Mouse (Mus musculus) cortical plate, adult 2 months (tissue): ENCODE results near the gene Tex261.

ENCODE experiments used
- CTCF ChIP-seq: fragments of 200-500 bp; IDR thresholded peaks from 2 replicates; pipeline ENCODE4 v1.5.1; 2011; ENCODE audit warnings: mild to moderate bottlenecking, control low read depth, low read length; ENCODE audit not compliant: insufficient read depth; ENCODE audit errors: extremely low read depth
- POLR2A ChIP-seq: fragments of 200-500 bp; IDR thresholded peaks from 2 replicates; pipeline ENCODE4 v1.6.1; 2011; ENCODE audit warnings: mild to moderate bottlenecking, low read length, control low read depth; ENCODE audit not compliant: insufficient read depth; ENCODE audit errors: extremely low read depth

DNA sequence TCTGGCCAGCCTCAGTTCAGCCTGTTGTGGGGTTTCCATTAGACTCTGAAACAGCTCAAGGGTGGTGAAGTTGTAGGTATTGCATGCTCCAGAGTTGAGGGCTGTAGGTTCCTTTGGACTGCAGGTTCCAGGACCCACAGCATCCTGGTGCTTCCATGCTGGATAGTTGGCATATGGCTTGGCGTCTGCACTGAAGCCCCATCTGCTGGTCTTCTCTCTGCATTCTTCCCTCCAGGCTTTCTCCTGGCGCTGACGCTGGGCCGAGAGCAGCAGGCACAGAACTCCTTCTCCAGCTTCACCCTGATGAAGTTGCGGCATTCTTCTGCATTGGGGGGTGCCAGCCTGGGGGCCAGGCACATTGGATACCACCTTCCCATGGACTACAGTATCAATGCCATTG is 26.4 kb upstream of the Tex261 start:
- no peak for TF ChIP-seq CTCF
- no peak for TF ChIP-seq POLR2A
